In genomic region chr2:119304391-119304790, GRCm38 (mm10) we compare ENCODE assay signal across 13 mouse cellular contexts. TPM values are rescaled to one million over a fixed set of nuclear protein-coding genes. Genes with fewer than 3 reads are reported as not detected.
DNase-seq lines count a peak whose midpoint lies in the region; ATAC-seq lines count a peak whose summit lies in the region.
"Had no signal": no experiment of that assay in that cellular context is flagged by ENCODE, and none has a peak within 500 bp of the region (broad histone marks: within the 10 kb centered on the region; RNA-seq: fewer than 3 reads in every experiment).

No protein-coding gene starts in this region.

- H3K9me3 ChIP-seq in kidney, embryonic 16.5 days (ENCODE audit: low read length) = no peaks in the 10 kb centered on the region
- H3K9me3 ChIP-seq in limb, embryonic 10.5 days (replicated peaks) = no peaks in the 10 kb centered on the region

- H3K36me3 ChIP-seq in kidney, embryonic 16.5 days (ENCODE audit: insufficient read depth, low read length) = no peaks in the 10 kb centered on the region
- H3K36me3 ChIP-seq in limb, embryonic 10.5 days = peaks cover 8% of the 10 kb centered on the region

- H3K27me3 ChIP-seq in kidney, embryonic 16.5 days (ENCODE audit: insufficient read depth, low read length) = no peaks in the 10 kb centered on the region
- no peaks in the 10 kb centered on the region for H3K27me3 ChIP-seq in limb, embryonic 10.5 days (ENCODE audit: low read depth, poor library complexity, severe bottlenecking)

- H3K4me3 ChIP-seq in kidney, embryonic 16.5 days (ENCODE audit: low read length) = no peak overlapping the region
- no peak overlapping the region for H3K4me3 ChIP-seq in limb, embryonic 10.5 days

- intact Hi-C loops in heart, postnatal 25 days (cut with DNase I) = no loop called here

- WGBS in kidney, embryonic 16.5 days = 55% methylated on average over 3 of the region's 3 CpGs
- WGBS in limb, embryonic 10.5 days = 53% methylated on average over 3 of the region's 3 CpGs

- no peak for ATAC-seq in kidney, embryonic 16.5 days (ENCODE audit: low FRiP score, low TSS enrichment)
- peak; percentile 43 for ATAC-seq in megakaryocyte progenitor cell, adult 5-6 weeks (replicated peaks; ENCODE audit: poor library complexity)
- no peak for ATAC-seq in erythroblast, adult 5-6 weeks (replicated peaks; ENCODE audit: low FRiP score, poor library complexity, severe bottlenecking)

- peak; percentile 67 for DNase-seq in heart, adult 11 months
- DNase-seq in heart, postnatal 25 days (ENCODE audit: low spot score) = no peak
- DNase-seq in kidney, postnatal 36 days = no peak
- DNase-seq in limb, embryonic 10.5 days (ENCODE audit: low spot score) = no peak
- no peak for DNase-seq in left cerebral cortex, adult 11 months (ENCODE audit: low spot score)
- DNase-seq: cerebellum, adult 9-11 months; gastrocnemius, postnatal 36 days; spleen, adult 18-20 months; thymus, postnatal 4 days had no signal

- no peak overlapping the region for H3K9ac ChIP-seq in kidney, embryonic 16.5 days (replicated peaks; ENCODE audit: low read length)

- H3K27ac ChIP-seq in kidney, embryonic 16.5 days (ENCODE audit: low read length) = peak overlapping the region; percentile 60; the same call in 1 of the 2 replicates
- peak overlapping the region; percentile 61; the same call in 1 of the 2 replicates for H3K27ac ChIP-seq in limb, embryonic 10.5 days

- no peak overlapping the region for H3K4me2 ChIP-seq in kidney, embryonic 16.5 days (replicated peaks; ENCODE audit: low read depth, low read length)

- peaks cover 24% of the 10 kb centered on the region for H3K4me1 ChIP-seq in kidney, embryonic 16.5 days (ENCODE audit: insufficient read depth, low read length)
- H3K4me1 ChIP-seq in limb, embryonic 10.5 days = peaks cover 54% of the 10 kb centered on the region

RNA-seq across cellular contexts. Expression of gene Vps18, which starts 15.9 kb away (rescaled TPM):
- 10 to 100 TPM; 11.9 to 13.0 TPM for total RNA-seq in heart, postnatal 25 days (2021)
- 23.0 and 23.1 TPM in 2 replicates for polyA plus RNA-seq in kidney, embryonic 16.5 days (2015; fragmentation: Nextera tagmentation; extraction: Ambion mirVana)
- 23.0 and 26.9 TPM in 2 replicates for polyA plus RNA-seq in limb, embryonic 10.5 days (2016; fragmentation: Nextera tagmentation; extraction: Ambion mirVana)
- total RNA-seq in megakaryocyte progenitor cell, adult 5-6 weeks (2015) = 7.2 and 7.6 TPM in 2 replicates
- total RNA-seq in megakaryocyte progenitor cell, adult 5-6 weeks (2017) = 18.8 and 20.0 TPM in 2 replicates
- 1.2 and 1.7 TPM in 2 replicates for total RNA-seq in erythroblast, adult 5-6 weeks (2015; ENCODE audit: low replicate concordance)
- 3.1 and 3.8 TPM in 2 replicates for total RNA-seq in erythroblast, adult 5-6 weeks (2017; ENCODE audit: low replicate concordance)

RNA-seq across cellular contexts. Expression of gene Dll4, which starts 21.2 kb away (rescaled TPM):
- total RNA-seq in heart, postnatal 25 days (2021) = 10 to 100 TPM; 16.7 to 22.5 TPM
- polyA plus RNA-seq in kidney, embryonic 16.5 days (2015; fragmentation: Nextera tagmentation; extraction: Ambion mirVana) = 12.9 and 13.5 TPM in 2 replicates
- polyA plus RNA-seq in limb, embryonic 10.5 days (2016; fragmentation: Nextera tagmentation; extraction: Ambion mirVana) = 5.3 and 6.0 TPM in 2 replicates
- total RNA-seq in megakaryocyte progenitor cell, adult 5-6 weeks (2015) = 0.05 TPM in 1 of 2 replicates, not detected in the other
- total RNA-seq in megakaryocyte progenitor cell, adult 5-6 weeks (2017) = not detected in 2 replicates
- total RNA-seq in erythroblast, adult 5-6 weeks (2015; ENCODE audit: low replicate concordance) = not detected in 2 replicates
- total RNA-seq in erythroblast, adult 5-6 weeks (2017; ENCODE audit: low replicate concordance) = not detected in 2 replicates

RNA-seq across cellular contexts. Expression of gene Rhov, which starts 33.3 kb away (rescaled TPM):
- not detected for total RNA-seq in heart, postnatal 25 days (2021)
- 1.8 and 2.3 TPM in 2 replicates for polyA plus RNA-seq in kidney, embryonic 16.5 days (2015; fragmentation: Nextera tagmentation; extraction: Ambion mirVana)
- polyA plus RNA-seq in limb, embryonic 10.5 days (2016; fragmentation: Nextera tagmentation; extraction: Ambion mirVana) = 2.7 and 7.6 TPM in 2 replicates
- not detected in 2 replicates for total RNA-seq in megakaryocyte progenitor cell, adult 5-6 weeks (2015)
- total RNA-seq in megakaryocyte progenitor cell, adult 5-6 weeks (2017) = not detected in 2 replicates
- not detected in 2 replicates for total RNA-seq in erythroblast, adult 5-6 weeks (2015; ENCODE audit: low replicate concordance)
- total RNA-seq in erythroblast, adult 5-6 weeks (2017; ENCODE audit: low replicate concordance) = not detected in 2 replicates
- total RNA-seq: gastrocnemius, postnatal 36 days; hematopoietic stem cell, adult 5-6 weeks had no signal

RNA-seq across cellular contexts. Expression of gene Chac1, which starts 46.6 kb away (rescaled TPM):
- total RNA-seq in heart, postnatal 25 days (2021) = 1 to 10 TPM; 7.2 to 9.3 TPM
- polyA plus RNA-seq in kidney, embryonic 16.5 days (2015; fragmentation: Nextera tagmentation; extraction: Ambion mirVana) = 0.86 and 1.3 TPM in 2 replicates
- polyA plus RNA-seq in limb, embryonic 10.5 days (2016; fragmentation: Nextera tagmentation; extraction: Ambion mirVana) = 0.62 and 0.86 TPM in 2 replicates
- 0.34 and 0.57 TPM in 2 replicates for total RNA-seq in megakaryocyte progenitor cell, adult 5-6 weeks (2015)
- total RNA-seq in megakaryocyte progenitor cell, adult 5-6 weeks (2017) = 0.71 and 1.3 TPM in 2 replicates
- 0.77 TPM in 1 of 2 replicates, not detected in the other for total RNA-seq in erythroblast, adult 5-6 weeks (2015; ENCODE audit: low replicate concordance)
- total RNA-seq in erythroblast, adult 5-6 weeks (2017; ENCODE audit: low replicate concordance) = 0.42 and 1.0 TPM in 2 replicates

Comparison
In these comparisons a context has a peak if more than half of its experiments do, and no peak if none do; other contexts are left out.
1. RNA of gene Dll4, which starts 21.2 kb away (total RNA-seq): 16.7 to 22.5 TPM in heart, postnatal 25 days; 0.05 TPM in megakaryocyte progenitor cell, adult 5-6 weeks and not detected in erythroblast, adult 5-6 weeks; every median in the first group is over 10 times any median in the second.